Mouse (Mus musculus) bone marrow, adult 2 months (tissue): ENCODE measurements around the gene Syndig1.

ENCODE experiments used
- CTCF ChIP-seq: fragments of 200-500 bp; IDR thresholded peaks from 2 replicates; pipeline ENCODE4 v1.5.1; 2011; ENCODE audit warnings: low read length, control low read depth; ENCODE audit not compliant: control insufficient read depth, insufficient read depth
- POLR2A ChIP-seq: fragments of 200-500 bp; IDR thresholded peaks from 2 replicates; pipeline ENCODE4 v1.6.1; 2011; ENCODE audit warnings: low read depth, mild to moderate bottlenecking, control low read depth, low read length, borderline replicate concordance; ENCODE audit not compliant: control insufficient read depth

- TF ChIP-seq POLR2A (no peak), CTCF (no peak)
Measured at GRCm38 (mm10) chr2:149929986-149930385, 101.0 kb downstream of the Syndig1 start.
